Mouse (Mus musculus) ES-Bruce4 (cell line): Measurements from ENCODE around the gene Abcb5.

Source experiments
- CTCF ChIP-seq: IDR thresholded peaks from one replicate; pipeline ENCODE4 v1.8.1; 2011; ENCODE audit warnings: low read depth, low read length
- EP300 ChIP-seq: IDR thresholded peaks from 2 replicates; pipeline ENCODE4 v1.6.1; 2011; ENCODE audit warnings: low read depth, low read length; ENCODE audit not compliant: insufficient read depth
- POLR2A ChIP-seq: IDR thresholded peaks from one replicate; pipeline ENCODE4 v1.8.1; 2011; ENCODE audit warnings: low read length; ENCODE audit not compliant: insufficient read depth

GRCm38 (mm10) chr12:118838260-118838659 is 128.0 kb downstream of the Abcb5 start:
- TF ChIP-seq POLR2A: no peak
- TF ChIP-seq EP300: no peak
- TF ChIP-seq CTCF: no peak
